Mouse (Mus musculus) thymus, postnatal 4 days (tissue): ENCODE measurements at regions not wholly inside any gene's neighbourhood (a gene's known extent, or its start where the extent isn't known, plus 50 kb on each side); places are given as distances from the start of the nearest gene placed in this dataset.

Experiments used
- DNase-seq: peaks from one replicate; pipeline ENCODE4 v3.0.0; 2021

- no peak for DNase-seq
These were observed 451.2 kb upstream of the Marcks start for GRCm38 (mm10) chr10:37589889-37590288.

- no peak for DNase-seq
These were observed 450.3 kb upstream of the Marcks start for GRCm38 (mm10) chr10:37589009-37589408.

GRCm38 (mm10) chr10:37571171-37571570 is 432.5 kb upstream of the Marcks start:
- DNase-seq = no peak

- no peak for DNase-seq
These were observed 423.0 kb upstream of the Marcks start for GRCm38 (mm10) chr10:37561705-37562104.

GRCm38 (mm10) chr10:37549446-37549845 is 410.7 kb upstream of the Marcks start:
- no peak for DNase-seq

GRCm38 (mm10) chr10:37540703-37541102 is 402.0 kb upstream of the Marcks start:
- no peak for DNase-seq

GRCm38 (mm10) chr10:37505966-37506615 is 367.4 kb upstream of the Marcks start:
- DNase-seq = no peak

GRCm38 (mm10) chr10:37504468-37504867 is 365.7 kb upstream of the Marcks start:
- DNase-seq = no peak

GRCm38 (mm10) chr10:37502505-37502904 is 363.8 kb upstream of the Marcks start:
- DNase-seq = no peak

- no peak for DNase-seq
These were observed 362.3 kb upstream of the Marcks start for GRCm38 (mm10) chr10:37501043-37501442.

GRCm38 (mm10) chr10:37495467-37495866 is 356.7 kb upstream of the Marcks start:
- DNase-seq = no peak

GRCm38 (mm10) chr10:37494552-37495166 is 355.9 kb upstream of the Marcks start:
- DNase-seq = no peak

- no peak for DNase-seq
These were observed 355.4 kb upstream of the Marcks start for GRCm38 (mm10) chr10:37494098-37494497.

GRCm38 (mm10) chr10:37484311-37485023 is 345.7 kb upstream of the Marcks start:
- no peak for DNase-seq

GRCm38 (mm10) chr10:37483521-37483920 is 344.8 kb upstream of the Marcks start:
- no peak for DNase-seq

- no peak for DNase-seq
These were observed 343.2 kb upstream of the Marcks start for GRCm38 (mm10) chr10:37481879-37482278.

- DNase-seq = no peak
These were observed 341.6 kb upstream of the Marcks start for GRCm38 (mm10) chr10:37480331-37480730.

- DNase-seq = no peak
These were observed 339.4 kb upstream of the Marcks start for GRCm38 (mm10) chr10:37478108-37478507.

- DNase-seq = no peak
These were observed 334.4 kb upstream of the Marcks start for GRCm38 (mm10) chr10:37473086-37473485.

- DNase-seq = no peak
These were observed 318.7 kb upstream of the Marcks start for GRCm38 (mm10) chr10:37457384-37457783.

GRCm38 (mm10) chr10:37449894-37450293 is 311.2 kb upstream of the Marcks start:
- no peak for DNase-seq

GRCm38 (mm10) chr10:37447333-37448204 is 308.8 kb upstream of the Marcks start:
- DNase-seq = no peak
